Mouse (Mus musculus): Measurements from ENCODE around the gene Ccr4. TPM values are rescaled to one million over a fixed set of nuclear protein-coding genes. Genes with fewer than 3 reads are reported as not detected.

Ccr4 gene
- total RNA-seq, 1 experiment from 2014 or later, result 0.38 TPM

GRCm38 (mm10) chr9:114487481-114488258 lies 17.0 kb downstream of the Ccr4 start:
- ATAC-seq (replicated peaks; ENCODE audit: insufficient number of reproducible peaks, low FRiP score, low TSS enrichment, poor library complexity, severe bottlenecking), result no peak

GRCm38 (mm10) chr9:114486808-114487207 lies 17.9 kb downstream of the Ccr4 start:
- no peak for ATAC-seq (replicated peaks; ENCODE audit: insufficient number of reproducible peaks, low FRiP score, low TSS enrichment, poor library complexity, severe bottlenecking)

- ATAC-seq (replicated peaks; ENCODE audit: insufficient number of reproducible peaks, low FRiP score, low TSS enrichment, poor library complexity, severe bottlenecking), result no peak
Measured at GRCm38 (mm10) chr9:114484771-114485170, 19.9 kb downstream of the Ccr4 start.

GRCm38 (mm10) chr9:114480940-114481339 lies 23.8 kb downstream of the Ccr4 start:
- no peak for ATAC-seq (replicated peaks; ENCODE audit: insufficient number of reproducible peaks, low FRiP score, low TSS enrichment, poor library complexity, severe bottlenecking)

- no peak for ATAC-seq (replicated peaks; ENCODE audit: insufficient number of reproducible peaks, low FRiP score, low TSS enrichment, poor library complexity, severe bottlenecking)
Measured at GRCm38 (mm10) chr9:114477019-114477418, 27.7 kb downstream of the Ccr4 start.

- no peak for ATAC-seq (replicated peaks; ENCODE audit: insufficient number of reproducible peaks, low FRiP score, low TSS enrichment, poor library complexity, severe bottlenecking)
Measured at GRCm38 (mm10) chr9:114471892-114472291, 32.8 kb downstream of the Ccr4 start.

GRCm38 (mm10) chr9:114468701-114469100 lies 36.0 kb downstream of the Ccr4 start:
- ATAC-seq (replicated peaks; ENCODE audit: insufficient number of reproducible peaks, low FRiP score, low TSS enrichment, poor library complexity, severe bottlenecking), result no peak

GRCm38 (mm10) chr9:114468217-114468616 lies 36.5 kb downstream of the Ccr4 start:
- ATAC-seq (replicated peaks; ENCODE audit: insufficient number of reproducible peaks, low FRiP score, low TSS enrichment, poor library complexity, severe bottlenecking), result no peak

GRCm38 (mm10) chr9:114466871-114467270 lies 37.8 kb downstream of the Ccr4 start:
- no peak for ATAC-seq (replicated peaks; ENCODE audit: insufficient number of reproducible peaks, low FRiP score, low TSS enrichment, poor library complexity, severe bottlenecking)

- no peak for ATAC-seq (replicated peaks; ENCODE audit: insufficient number of reproducible peaks, low FRiP score, low TSS enrichment, poor library complexity, severe bottlenecking)
Measured at GRCm38 (mm10) chr9:114465442-114465841, 39.3 kb downstream of the Ccr4 start.

- no peak for ATAC-seq (replicated peaks; ENCODE audit: insufficient number of reproducible peaks, low FRiP score, low TSS enrichment, poor library complexity, severe bottlenecking)
Measured at GRCm38 (mm10) chr9:114462569-114462968, 42.1 kb downstream of the Ccr4 start.

GRCm38 (mm10) chr9:114458436-114458835 lies 46.3 kb downstream of the Ccr4 start:
- ATAC-seq (replicated peaks; ENCODE audit: insufficient number of reproducible peaks, low FRiP score, low TSS enrichment, poor library complexity, severe bottlenecking), result no peak

GRCm38 (mm10) chr9:114455420-114455819 lies 49.3 kb downstream of the Ccr4 start:
- no peak for ATAC-seq (replicated peaks; ENCODE audit: insufficient number of reproducible peaks, low FRiP score, low TSS enrichment, poor library complexity, severe bottlenecking)

- no peak for ATAC-seq (replicated peaks; ENCODE audit: insufficient number of reproducible peaks, low FRiP score, low TSS enrichment, poor library complexity, severe bottlenecking)
Measured at GRCm38 (mm10) chr9:114452418-114452817, 52.3 kb downstream of the Ccr4 start.

GRCm38 (mm10) chr9:114451615-114452014 lies 53.1 kb downstream of the Ccr4 start:
- no peak for ATAC-seq (replicated peaks; ENCODE audit: insufficient number of reproducible peaks, low FRiP score, low TSS enrichment, poor library complexity, severe bottlenecking)

GRCm38 (mm10) chr9:114449120-114449754 lies 55.5 kb downstream of the Ccr4 start:
- no peak for ATAC-seq (replicated peaks; ENCODE audit: insufficient number of reproducible peaks, low FRiP score, low TSS enrichment, poor library complexity, severe bottlenecking)

GRCm38 (mm10) chr9:114448700-114449099 lies 56.0 kb downstream of the Ccr4 start:
- no peak for ATAC-seq (replicated peaks; ENCODE audit: insufficient number of reproducible peaks, low FRiP score, low TSS enrichment, poor library complexity, severe bottlenecking)

- no peak for ATAC-seq (replicated peaks; ENCODE audit: insufficient number of reproducible peaks, low FRiP score, low TSS enrichment, poor library complexity, severe bottlenecking)
Measured at GRCm38 (mm10) chr9:114446887-114447286, 57.8 kb downstream of the Ccr4 start.

GRCm38 (mm10) chr9:114443351-114443750 lies 61.4 kb downstream of the Ccr4 start:
- ATAC-seq (replicated peaks; ENCODE audit: insufficient number of reproducible peaks, low FRiP score, low TSS enrichment, poor library complexity, severe bottlenecking), result no peak

- no peak for ATAC-seq (replicated peaks; ENCODE audit: insufficient number of reproducible peaks, low FRiP score, low TSS enrichment, poor library complexity, severe bottlenecking)
Measured at GRCm38 (mm10) chr9:114442893-114443292, 61.8 kb downstream of the Ccr4 start.
